Mouse (Mus musculus) lung, adult 10 weeks (tissue): ENCODE results near the gene Bmpr1b. TPM values are rescaled to one million over a fixed set of nuclear protein-coding genes. Genes with fewer than 3 reads are reported as not detected.

Experiments used
- polyA plus RNA-seq: library from polyadenylated mRNA; stranded (reverse); fragments of 350-450 nt; fragmentation: Illumina TruSeq; extraction: RNeasy Lipid Tissue Mini Kit (QIAGEN cat#74804); gene quantifications from one replicate; pipeline ENCODE4 v1.2.3, GENCODE M21; 2014; ENCODE audit warnings: low read depth, low replicate concordance; ENCODE audit not compliant: insufficient read depth

The Bmpr1b gene
- polyA plus RNA-seq, result 2.0 TPM

GRCm38 (mm10) chr3:142168863-142169521 is at the start of gene Bmpr1b:
TSS of gene Bmpr1b (minus strand) at chr3:142169425.

Other genes with a start within 250 kb of the Bmpr1b start
- 26.0 TPM for gene Pdlim5, start 226.3 kb upstream of the Bmpr1b start, polyA plus RNA-seq